Comparison of ENCODE assay signal across 26 mouse cellular contexts in genomic region chr2:26247531-26247930, GRCm38 (mm10). TPM values are rescaled to one million over a fixed set of nuclear protein-coding genes. Genes with fewer than 3 reads are reported as not detected.
A peak's percentile ranks its signal among the peaks of the same experiment; 100 is the strongest.
DNase-seq lines count a peak whose midpoint lies in the region; ATAC-seq lines count a peak whose summit lies in the region.
"Had no signal": no experiment of that assay in that cellular context is flagged by ENCODE, and none has a peak within 500 bp of the region (broad histone marks: within the 10 kb centered on the region; RNA-seq: fewer than 3 reads in every experiment).

No protein-coding gene starts in this region.

- H3K27me3 ChIP-seq in heart, embryonic 10.5 days (ENCODE audit: insufficient read depth, poor library complexity, severe bottlenecking): peaks cover 43% of the 10 kb centered on the region
- H3K27me3 ChIP-seq in midbrain, embryonic 11.5 days (ENCODE audit: control insufficient read depth, insufficient read depth, low read length): no peaks in the 10 kb centered on the region
- H3K27me3 ChIP-seq in midbrain, embryonic 10.5 days (ENCODE audit: low read depth, poor library complexity, severe bottlenecking): no peaks in the 10 kb centered on the region
- no peaks in the 10 kb centered on the region for H3K27me3 ChIP-seq in intestine, embryonic 16.5 days (replicated peaks; ENCODE audit: control insufficient read depth, insufficient read depth, low read length)
- H3K27me3 ChIP-seq: forebrain, embryonic 12.5 days; midbrain, embryonic 15.5 days; stomach, embryonic 15.5 days had no signal

- H3K4me3 ChIP-seq in heart, embryonic 10.5 days: no peak overlapping the region
- no peak overlapping the region for H3K4me3 ChIP-seq in midbrain, embryonic 11.5 days (ENCODE audit: low read depth, low read length)
- H3K4me3 ChIP-seq in midbrain, embryonic 10.5 days: no peak overlapping the region
- H3K4me3 ChIP-seq in intestine, embryonic 16.5 days (ENCODE audit: low read length): no peak overlapping the region
- H3K4me3 ChIP-seq: forebrain, embryonic 12.5 days; hindbrain, embryonic 10.5 days; midbrain, embryonic 15.5 days; myocyte; stomach, embryonic 15.5 days had no signal

- no peaks in the 10 kb centered on the region for H3K36me3 ChIP-seq in heart, embryonic 10.5 days
- H3K36me3 ChIP-seq in midbrain, embryonic 11.5 days (ENCODE audit: control insufficient read depth, insufficient read depth, low read length): no peaks in the 10 kb centered on the region
- no peaks in the 10 kb centered on the region for H3K36me3 ChIP-seq in midbrain, embryonic 10.5 days
- no peaks in the 10 kb centered on the region for H3K36me3 ChIP-seq in intestine, embryonic 16.5 days (ENCODE audit: control insufficient read depth, insufficient read depth, low read length)
- H3K36me3 ChIP-seq: forebrain, embryonic 12.5 days; hindbrain, embryonic 10.5 days; midbrain, embryonic 15.5 days; stomach, embryonic 15.5 days had no signal

- no peak for ATAC-seq in midbrain, embryonic 11.5 days (ENCODE audit: low FRiP score)
- ATAC-seq in intestine, embryonic 16.5 days: peak; percentile 68; the same call in 1 of the 2 replicates
- ATAC-seq: CD4-positive, CD25-positive, alpha-beta regulatory T cell, adult 4 months; hindbrain, postnatal 0 days; midbrain, embryonic 15.5 days had no signal

- no peaks in the 10 kb centered on the region for H3K4me1 ChIP-seq in heart, embryonic 10.5 days
- H3K4me1 ChIP-seq in midbrain, embryonic 11.5 days (ENCODE audit: control insufficient read depth, insufficient read depth, low read length): no peaks in the 10 kb centered on the region
- no peaks in the 10 kb centered on the region for H3K4me1 ChIP-seq in midbrain, embryonic 10.5 days
- H3K4me1 ChIP-seq in intestine, embryonic 16.5 days (ENCODE audit: control insufficient read depth, insufficient read depth, low read length): peaks cover 5% of the 10 kb centered on the region
- H3K4me1 ChIP-seq: forebrain, embryonic 12.5 days; midbrain, embryonic 15.5 days had no signal

- no peak overlapping the region for H3K27ac ChIP-seq in heart, embryonic 10.5 days
- H3K27ac ChIP-seq in midbrain, embryonic 11.5 days (ENCODE audit: low read depth, low read length): no peak overlapping the region
- H3K27ac ChIP-seq in midbrain, embryonic 10.5 days (replicated peaks): no peak overlapping the region
- no peak overlapping the region for H3K27ac ChIP-seq in intestine, embryonic 16.5 days (ENCODE audit: low read length)
- H3K27ac ChIP-seq: forebrain, embryonic 12.5 days; hindbrain, embryonic 10.5 days; hindbrain, postnatal 0 days; midbrain, embryonic 15.5 days; stomach, embryonic 15.5 days had no signal

- H3K4me2 ChIP-seq in midbrain, embryonic 11.5 days: no peak overlapping the region
- H3K4me2 ChIP-seq in intestine, embryonic 16.5 days (ENCODE audit: low read depth, low read length): no peak overlapping the region
- H3K4me2 ChIP-seq: forebrain, embryonic 12.5 days; liver, embryonic 11.5 days; midbrain, embryonic 15.5 days; stomach, embryonic 15.5 days had no signal

- intact Hi-C loops in heart, postnatal 10 days (cut with DNase I): no loop called here

- H3K9me3 ChIP-seq in heart, embryonic 10.5 days: no peaks in the 10 kb centered on the region
- H3K9me3 ChIP-seq in midbrain, embryonic 11.5 days (ENCODE audit: control insufficient read depth, low read length): no peaks in the 10 kb centered on the region
- H3K9me3 ChIP-seq in midbrain, embryonic 10.5 days (replicated peaks): no peaks in the 10 kb centered on the region
- H3K9me3 ChIP-seq in intestine, embryonic 16.5 days (ENCODE audit: control insufficient read depth, low read length): no peaks in the 10 kb centered on the region
- H3K9me3 ChIP-seq: forebrain, embryonic 12.5 days; hindbrain, embryonic 10.5 days; midbrain, embryonic 15.5 days; stomach, embryonic 15.5 days had no signal

- WGBS in heart, embryonic 10.5 days: 51% methylated on average over 3 of the region's 3 CpGs
- 70% methylated on average over 3 of the region's 3 CpGs for WGBS in midbrain, embryonic 11.5 days
- 77% methylated on average over 3 of the region's 3 CpGs for WGBS in midbrain, embryonic 10.5 days
- WGBS in intestine, embryonic 16.5 days: 44% methylated on average over 3 of the region's 3 CpGs

- DNase-seq in adrenal gland, postnatal 10 days: peak; percentile 18
- no peak for DNase-seq in adrenal gland, postnatal 25 days
- DNase-seq in heart, postnatal 10 days: peak; percentile 31 to 41
- DNase-seq in heart, embryonic 10.5 days (ENCODE audit: low spot score): no peak
- peak; percentile 66 for DNase-seq in midbrain, embryonic 11.5 days (ENCODE audit: low spot score, missing footprints)
- DNase-seq in midbrain, embryonic 10.5 days (ENCODE audit: low spot score): no peak
- DNase-seq in right cerebral cortex, postnatal 14 days: no peak
- DNase-seq: cerebellum, adult 2 months; kidney, adult 2 months; kidney, postnatal 36 days; layer of hippocampus, adult 9-11 months; right cerebral cortex, postnatal 25 days; thymus, postnatal 14 days had no signal

- H3K9ac ChIP-seq in midbrain, embryonic 11.5 days (ENCODE audit: low read length): no peak overlapping the region
- no peak overlapping the region for H3K9ac ChIP-seq in intestine, embryonic 16.5 days (ENCODE audit: low read depth, low read length)
- H3K9ac ChIP-seq: forebrain, embryonic 12.5 days; midbrain, embryonic 15.5 days; stomach, embryonic 15.5 days had no signal

RNA-seq across cellular contexts. Expression of gene Qsox2, which starts 10.2 kb away (rescaled TPM):
- total RNA-seq in adrenal gland, postnatal 10 days (2021): 10 to 100 TPM; 17.6 to 18.2 TPM
- 17.5 and 19.7 TPM in 2 replicates for total RNA-seq in adrenal gland, postnatal 25 days (2021)
- 10 to 100 TPM; 11.8 to 12.8 TPM for total RNA-seq in heart, postnatal 10 days (2021)
- 16.5 and 18.8 TPM in 2 replicates for polyA plus RNA-seq in heart, embryonic 10.5 days (2016; fragmentation: Nextera tagmentation; extraction: Ambion mirVana)
- polyA plus RNA-seq in midbrain, embryonic 11.5 days (2014; fragmentation: Nextera tagmentation; extraction: Ambion mirVana): 18.2 and 18.4 TPM in 2 replicates
- 21.0 and 21.3 TPM in 2 replicates for polyA plus RNA-seq in midbrain, embryonic 10.5 days (2016; fragmentation: Nextera tagmentation; extraction: Ambion mirVana)
- polyA plus RNA-seq in intestine, embryonic 16.5 days (2015; fragmentation: Nextera tagmentation; extraction: Ambion mirVana): 23.8 and 25.1 TPM in 2 replicates

RNA-seq across cellular contexts. Expression of gene Lhx3, which starts 39.4 kb away (rescaled TPM):
- total RNA-seq in adrenal gland, postnatal 10 days (2021): under 1 TPM; 0.27 to 0.64 TPM
- 0.48 and 0.76 TPM in 2 replicates for total RNA-seq in adrenal gland, postnatal 25 days (2021)
- not detected for total RNA-seq in heart, postnatal 10 days (2021)
- 0.09 and 0.48 TPM in 2 replicates for polyA plus RNA-seq in heart, embryonic 10.5 days (2016; fragmentation: Nextera tagmentation; extraction: Ambion mirVana)
- 0.10 and 0.30 TPM in 2 replicates for polyA plus RNA-seq in midbrain, embryonic 11.5 days (2014; fragmentation: Nextera tagmentation; extraction: Ambion mirVana)
- polyA plus RNA-seq in midbrain, embryonic 10.5 days (2016; fragmentation: Nextera tagmentation; extraction: Ambion mirVana): 0.35 and 0.49 TPM in 2 replicates
- polyA plus RNA-seq in intestine, embryonic 16.5 days (2015; fragmentation: Nextera tagmentation; extraction: Ambion mirVana): 0.09 TPM in 1 of 2 replicates, not detected in the other
- total RNA-seq: granulocyte monocyte progenitor cell, adult 5-6 weeks; megakaryocyte progenitor cell, adult 5-6 weeks had no signal
- polyA plus RNA-seq: CD4-positive, CD25-positive, alpha-beta regulatory T cell, adult 4 months; forebrain, embryonic 12.5 days; heart, embryonic 14.5 days; kidney, adult 2 months; limb, embryonic 11.5 days; liver, embryonic 11.5 days; midbrain, embryonic 15.5 days; myocyte; stomach, embryonic 15.5 days had no signal

RNA-seq across cellular contexts. Expression of gene Ccdc187, which starts 46.8 kb away (rescaled TPM):
- 1 to 10 TPM in 1 of 2 experiments, under 1 TPM in 1; 0.81 to 1.5 TPM for total RNA-seq in adrenal gland, postnatal 10 days (2021)
- 0.62 and 1.5 TPM in 2 replicates for total RNA-seq in adrenal gland, postnatal 25 days (2021)
- total RNA-seq in heart, postnatal 10 days (2021): under 1 TPM; 0.05 to 0.22 TPM
- 0.02 TPM in 1 of 2 replicates, not detected in the other for polyA plus RNA-seq in heart, embryonic 10.5 days (2016; fragmentation: Nextera tagmentation; extraction: Ambion mirVana)
- 0.05 and 0.10 TPM in 2 replicates for polyA plus RNA-seq in midbrain, embryonic 11.5 days (2014; fragmentation: Nextera tagmentation; extraction: Ambion mirVana)
- polyA plus RNA-seq in midbrain, embryonic 10.5 days (2016; fragmentation: Nextera tagmentation; extraction: Ambion mirVana): 0.02 and 0.07 TPM in 2 replicates
- polyA plus RNA-seq in intestine, embryonic 16.5 days (2015; fragmentation: Nextera tagmentation; extraction: Ambion mirVana): 0.26 and 0.27 TPM in 2 replicates
- total RNA-seq: granulocyte monocyte progenitor cell, adult 5-6 weeks; megakaryocyte progenitor cell, adult 5-6 weeks had no signal
- polyA plus RNA-seq: CD4-positive, CD25-positive, alpha-beta regulatory T cell, adult 4 months; limb, embryonic 11.5 days; liver, embryonic 11.5 days had no signal

Comparison
In these comparisons a context has a peak if more than half of its experiments do, and no peak if none do; other contexts are left out.
1. DNase-seq: peak in adrenal gland, postnatal 10 days (single experiment), heart, postnatal 10 days (2 of 2) and midbrain, embryonic 11.5 days (single experiment); none in adrenal gland, postnatal 25 days (single experiment), heart, embryonic 10.5 days (single experiment), midbrain, embryonic 10.5 days (single experiment) and right cerebral cortex, postnatal 14 days (single experiment).